Mouse (Mus musculus): ENCODE data around the gene Klk1b9.

DNA sequence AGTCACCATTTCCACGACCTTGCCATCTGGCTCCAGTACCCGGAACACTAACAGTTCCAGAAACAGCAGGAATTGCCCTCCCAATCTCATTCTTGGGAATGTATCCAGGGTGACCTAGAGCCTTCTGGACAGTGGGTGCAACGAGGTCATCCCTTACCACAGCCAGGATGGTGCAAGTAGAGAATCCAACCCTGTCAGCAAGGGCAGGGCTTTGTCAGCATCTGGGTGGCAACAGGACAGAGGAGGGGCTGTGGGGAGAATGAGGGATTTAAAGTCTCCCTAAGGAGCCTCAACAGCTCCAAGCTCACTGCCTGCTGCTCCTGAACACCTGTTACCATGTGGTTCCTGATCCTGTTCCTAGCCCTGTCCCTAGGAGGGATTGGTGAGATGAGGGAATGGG lies 9.4 kb upstream of the Klk1b9 start, which contains the start of gene Klk1b1:
- no peak for TF ChIP-seq EP300 (IDR thresholded peaks at IDR 0.05; ENCODE audit: low read depth in 1 of 2, low read length in 2 of 2)
- no peak for TF ChIP-seq NRF1 (IDR thresholded peaks at IDR 0.05; ENCODE audit: insufficient read depth, low read depth, low read length, poor library complexity, severe bottlenecking)
- TF ChIP-seq MAFK (IDR thresholded peaks at IDR 0.05; ENCODE audit: borderline replicate concordance, low read depth, low read length) = no peak
- no peak for TF ChIP-seq ZMIZ1 (IDR thresholded peaks at IDR 0.05; ENCODE audit: low read depth, low read length)
- TF ChIP-seq CTCF (IDR thresholded peaks at IDR 0.05 in 2 of 3, conservative IDR thresholded peaks at IDR 0.05 in 1 of 3; ENCODE audit: control insufficient read depth in 1 of 3, insufficient read depth in 1 of 3, low read depth in 2 of 3, low read length in 3 of 3, poor library complexity in 1 of 3, severe bottlenecking in 1 of 3) = no peak
- TF ChIP-seq CHD1 (IDR thresholded peaks at IDR 0.05; ENCODE audit: low read depth, low read length) = no peak
- TF ChIP-seq TBP (IDR thresholded peaks at IDR 0.05; ENCODE audit: low read depth, low read length) = no peak
- no peak for TF ChIP-seq POLR2AphosphoS2 (IDR thresholded peaks at IDR 0.05; ENCODE audit: low read length)
- TF ChIP-seq SIN3A (IDR thresholded peaks at IDR 0.05; ENCODE audit: low read length) = no peak
- TF ChIP-seq MEF2A (IDR thresholded peaks at IDR 0.05; ENCODE audit: extremely low read depth, insufficient replicate concordance, low read depth, low read length, poor library complexity, severe bottlenecking) = no peak
- no peak for TF ChIP-seq TAL1 (IDR thresholded peaks at IDR 0.05; ENCODE audit: low read length)
- TF ChIP-seq MAX (IDR thresholded peaks at IDR 0.05; ENCODE audit: low read length) = no peak

Measured in MEL (cell line).